Mouse (Mus musculus): ENCODE results near the gene Exosc10.

The Exosc10 gene

GRCm38 (mm10) chr4:148558297-148559000 is at the start of gene Exosc10:
Gene Exosc10 (plus strand): TSS chr4:148558429.
- peak; percentile 74 to 87 for DNase-seq

GRCm38 (mm10) chr4:148509450-148510084 is 48.7 kb upstream of the Exosc10 start:
- DNase-seq, result no peak

GRCm38 (mm10) chr4:148510691-148511090 is 47.5 kb upstream of the Exosc10 start:
- DNase-seq, result no peak

GRCm38 (mm10) chr4:148511334-148511733 is 46.9 kb upstream of the Exosc10 start:
- DNase-seq, result no peak

- peak; percentile 59 to 82 for DNase-seq
Measured at GRCm38 (mm10) chr4:148513021-148513559, 45.1 kb upstream of the Exosc10 start.

GRCm38 (mm10) chr4:148515313-148515712 is 42.9 kb upstream of the Exosc10 start:
- peak; percentile 81 for DNase-seq

- peak in 1 of 2 experiments; percentile 54 for DNase-seq
Measured at GRCm38 (mm10) chr4:148517809-148518208, 40.4 kb upstream of the Exosc10 start.

GRCm38 (mm10) chr4:148518235-148518795 is 39.9 kb upstream of the Exosc10 start:
- no peak for DNase-seq

- DNase-seq, result no peak
Measured at GRCm38 (mm10) chr4:148523538-148523937, 34.7 kb upstream of the Exosc10 start.

GRCm38 (mm10) chr4:148527158-148527910 is 30.9 kb upstream of the Exosc10 start:
- DNase-seq, result no peak

GRCm38 (mm10) chr4:148530351-148530750 is 27.9 kb upstream of the Exosc10 start:
- DNase-seq, result no peak

- no peak for DNase-seq
Measured at GRCm38 (mm10) chr4:148530778-148531177, 27.5 kb upstream of the Exosc10 start.

GRCm38 (mm10) chr4:148531341-148531740 is 26.9 kb upstream of the Exosc10 start:
- DNase-seq, result no peak

- DNase-seq, result no peak
Measured at GRCm38 (mm10) chr4:148532516-148532915, 25.7 kb upstream of the Exosc10 start.

GRCm38 (mm10) chr4:148533613-148534328 is 24.5 kb upstream of the Exosc10 start:
- DNase-seq, result no peak

GRCm38 (mm10) chr4:148535876-148536275 is 22.4 kb upstream of the Exosc10 start:
- no peak for DNase-seq

- DNase-seq, result no peak
Measured at GRCm38 (mm10) chr4:148549106-148549505, 9.1 kb upstream of the Exosc10 start.

- no peak for DNase-seq
Measured at GRCm38 (mm10) chr4:148557766-148558165, 463 bp upstream of the Exosc10 start.

- DNase-seq, result no peak
Measured at GRCm38 (mm10) chr4:148562676-148563075, 4.4 kb downstream of the Exosc10 start.

GRCm38 (mm10) chr4:148563595-148563994 is 5.4 kb downstream of the Exosc10 start:
- no peak for DNase-seq

- no peak for DNase-seq
Measured at GRCm38 (mm10) chr4:148570138-148570537, 11.9 kb downstream of the Exosc10 start.

- DNase-seq, result no peak
Measured at GRCm38 (mm10) chr4:148570693-148571295, 12.6 kb downstream of the Exosc10 start.
